Mouse (Mus musculus) hindbrain, embryonic 16.5 days (tissue): Measurements from ENCODE around the gene Arhgap35. TPM values are rescaled to one million over a fixed set of nuclear protein-coding genes. Genes with fewer than 3 reads are reported as not detected.
A peak's percentile ranks its signal among the peaks of the same experiment; 100 is the strongest.

Source experiments
- ATAC-seq: fragments of 200-750 bp; cut with Nextera tagmentation; 2 replicates; pipeline ENCODE4 v1.8.0; 2017; ENCODE audit warnings: moderate TSS enrichment, moderate library complexity
- H3K27ac ChIP-seq: fragments of 300-500 bp; sonication (generic); 2 replicates; pipeline ENCODE4 v1.5.1; 2014; ENCODE audit warnings: low read depth, mild to moderate bottlenecking, control low read depth, low read length, moderate library complexity
- H3K27me3 ChIP-seq: fragments of 300-500 bp; sonication (generic); replicated peaks from 2 replicates; pipeline ENCODE4 v1.6.1; 2014; ENCODE audit warnings: low read length; ENCODE audit not compliant: control insufficient read depth, insufficient read depth
- H3K36me3 ChIP-seq: fragments of 300-500 bp; sonication (generic); 2 replicates; pipeline ENCODE4 v1.6.1; 2014; ENCODE audit warnings: mild to moderate bottlenecking, low read length, moderate library complexity, mixed read lengths; ENCODE audit not compliant: control insufficient read depth, insufficient read depth
- H3K4me1 ChIP-seq: fragments of 300-500 bp; sonication (generic); 2 replicates; pipeline ENCODE4 v1.6.1; 2014; ENCODE audit warnings: low read depth, low read length; ENCODE audit not compliant: control insufficient read depth, insufficient read depth
- H3K4me2 ChIP-seq: fragments of 300-500 bp; sonication (generic); 2 replicates; pipeline ENCODE4 v1.6.1; 2014; ENCODE audit warnings: mild to moderate bottlenecking, low read length, control low read depth, moderate library complexity
- H3K4me3 ChIP-seq: fragments of 300-500 bp; sonication (generic); 2 replicates; pipeline ENCODE4 v1.5.1; 2014; ENCODE audit warnings: mild to moderate bottlenecking, low read length, control low read depth, moderate library complexity
- H3K9ac ChIP-seq: fragments of 300-500 bp; sonication (generic); 2 replicates; pipeline ENCODE4 v1.6.1; 2014; ENCODE audit warnings: low read depth, mild to moderate bottlenecking, control low read depth, low read length, moderate library complexity
- H3K9me3 ChIP-seq: fragments of 300-500 bp; sonication (generic); 2 replicates; pipeline ENCODE4 v1.6.1; 2014; ENCODE audit warnings: mild to moderate bottlenecking, low read length, moderate library complexity; ENCODE audit not compliant: control insufficient read depth
- WGBS: fragments of 180-500 bp; shearing (Covaris S2); extraction: QIAGEN DNeasy Blood & Tissue Kit; methylation state at CpG from one replicate; pipeline ENCODE4 v1.1.7; 2014; 5-methylcytosine and 5-hydroxymethylcytosine counted together
- polyA plus RNA-seq: library from polyadenylated mRNA; unstranded; fragments of >200 nt; fragmentation: Nextera tagmentation; extraction: Ambion mirVana; gene quantifications from 2 replicates; pipeline ENCODE4 v1.2.1, GENCODE M21; 2015

Arhgap35 gene
- polyA plus RNA-seq, 1 experiment from 2014 or later: 28.5 TPM

- Histone ChIP-seq H3K27ac (no peak overlapping the region), H3K27me3 (peaks cover 6% of the 10 kb centered on the region; the same call in 1 of the 2 replicates), H3K4me3 (no peak overlapping the region), H3K9me3 (no peaks in the 10 kb centered on the region), H3K36me3 (no peaks in the 10 kb centered on the region), H3K4me2 (no peak overlapping the region), H3K4me1 (no peaks in the 10 kb centered on the region), H3K9ac (no peak overlapping the region)
- 67% methylated on average over 13 of the region's 13 CpGs for WGBS
- ATAC-seq: 0 out of 2 replicates have a peak, but pooled peaks have one; percentile 13
These were observed 154.2 kb downstream of the Arhgap35 start for GRCm38 (mm10) chr7:16460566-16460965.

- H3K9me3 ChIP-seq: no peaks in the 10 kb centered on the region
- H3K27ac ChIP-seq: no peak overlapping the region
- no peak for ATAC-seq
- no peak overlapping the region for H3K4me2 ChIP-seq
- WGBS: 81% methylated on average over 5 of the region's 5 CpGs
- no peak overlapping the region for H3K4me3 ChIP-seq
- no peak overlapping the region for H3K9ac ChIP-seq
- peaks cover 7% of the 10 kb centered on the region for H3K4me1 ChIP-seq
- H3K27me3 ChIP-seq: peaks cover 3% of the 10 kb centered on the region; the same call in 1 of the 2 replicates
- H3K36me3 ChIP-seq: no peaks in the 10 kb centered on the region
These were observed 158.5 kb downstream of the Arhgap35 start for GRCm38 (mm10) chr7:16456289-16456688.

- no peak overlapping the region for H3K4me2 ChIP-seq
These were observed 159.8 kb downstream of the Arhgap35 start for GRCm38 (mm10) chr7:16455016-16455415.

GRCm38 (mm10) chr7:16453118-16453711 lies 161.6 kb downstream of the Arhgap35 start:
- peak overlapping the region; percentile 84 for H3K9ac ChIP-seq
- H3K4me1 ChIP-seq: peaks cover 7% of the 10 kb centered on the region
- H3K9me3 ChIP-seq: no peaks in the 10 kb centered on the region
- H3K36me3 ChIP-seq: no peaks in the 10 kb centered on the region
- ATAC-seq: peak; percentile 79
- under 1% methylated on average over 23 of the region's 23 CpGs for WGBS
- H3K27me3 ChIP-seq: no peaks in the 10 kb centered on the region
- peak overlapping the region; percentile 95 for H3K4me2 ChIP-seq
- H3K27ac ChIP-seq: peak overlapping the region; percentile 79
- H3K4me3 ChIP-seq: peak overlapping the region; percentile 89

More at GRCm38 (mm10) chr7:16455016-16455415, 159.8 kb downstream of the Arhgap35 start:
- Histone ChIP-seq H3K27ac (no peak overlapping the region), H3K27me3 (no peaks in the 10 kb centered on the region), H3K4me1 (peaks cover 7% of the 10 kb centered on the region), H3K36me3 (no peaks in the 10 kb centered on the region), H3K4me3 (no peak overlapping the region), H3K9me3 (no peaks in the 10 kb centered on the region), H3K9ac (no peak overlapping the region)
- 96% methylated on average over 14 of the region's 14 CpGs for whole genome bisulfite sequencing
- no peak for ATAC-seq

- peak within 1 kb of the TSS; percentile 84 for H3K9ac ChIP-seq
- 1% methylated on average over 20 of the region's 30 CpGs for WGBS
- H3K9me3 ChIP-seq: no peaks in the 10 kb centered on the region
- H3K4me2 ChIP-seq: peak within 1 kb of the TSS; percentile 95
- peak; percentile 98 for ATAC-seq
- H3K36me3 ChIP-seq: no peaks in the 10 kb centered on the region
- H3K4me1 ChIP-seq: peaks cover 7% of the 10 kb centered on the region
- H3K27me3 ChIP-seq: no peaks in the 10 kb centered on the region
- peak within 1 kb of the TSS; percentile 89 for H3K4me3 ChIP-seq
- peak within 1 kb of the TSS; percentile 79 for H3K27ac ChIP-seq
These were observed 162.2 kb downstream of the Arhgap35 start, which contains the start of gene Tmem160 for GRCm38 (mm10) chr7:16452587-16453073. Tmem160 (plus strand) TSS chr7:16452779.

GRCm38 (mm10) chr7:16451656-16452055 lies 163.1 kb downstream of the Arhgap35 start:
- H3K9ac ChIP-seq: no peak overlapping the region
- 83% methylated on average over 6 of the region's 6 CpGs for WGBS
- no peak overlapping the region for H3K4me3 ChIP-seq
- no peaks in the 10 kb centered on the region for H3K9me3 ChIP-seq
- H3K36me3 ChIP-seq: no peaks in the 10 kb centered on the region
- H3K27ac ChIP-seq: no peak overlapping the region
- ATAC-seq: no peak
- peaks cover 7% of the 10 kb centered on the region for H3K4me1 ChIP-seq
- H3K4me2 ChIP-seq: no peak overlapping the region
- H3K27me3 ChIP-seq: no peaks in the 10 kb centered on the region

Other genes with a start within 250 kb of the Arhgap35 start
- 267 and 272 TPM in 2 replicates for gene Sae1, start 227.2 kb downstream of the Arhgap35 start, polyA plus RNA-seq
- gene Zc3h4, start 214.1 kb downstream of the Arhgap35 start, polyA plus RNA-seq: 11.7 and 13.4 TPM in 2 replicates
- 77.0 and 86.9 TPM in 2 replicates for gene Tmem160, start 162.2 kb downstream of the Arhgap35 start, polyA plus RNA-seq
- gene Npas1, start 137.3 kb downstream of the Arhgap35 start, polyA plus RNA-seq: 5.4 and 6.3 TPM in 2 replicates
- gene Ceacam15, start 60.7 kb upstream of the Arhgap35 start, polyA plus RNA-seq: not detected in 2 replicates
- 0.33 and 0.51 TPM in 2 replicates for gene Ceacam9, start 106.9 kb upstream of the Arhgap35 start, polyA plus RNA-seq
- gene Ap2s1, start 123.4 kb upstream of the Arhgap35 start, polyA plus RNA-seq: 447 and 505 TPM in 2 replicates
- gene Slc1a5, start 166.3 kb upstream of the Arhgap35 start, polyA plus RNA-seq: 9.6 and 11.5 TPM in 2 replicates
- 159 and 170 TPM in 2 replicates for gene Strn4, start 200.9 kb upstream of the Arhgap35 start, polyA plus RNA-seq
- 46.9 and 48.4 TPM in 2 replicates for gene Fkrp, start 201.7 kb upstream of the Arhgap35 start, polyA plus RNA-seq
- gene Prkd2, start 227.9 kb upstream of the Arhgap35 start, polyA plus RNA-seq: 5.2 and 6.5 TPM in 2 replicates